Mouse (Mus musculus): ENCODE results near the gene Idnk. TPM values are rescaled to one million over a fixed set of nuclear protein-coding genes. Genes with fewer than 3 reads are reported as not detected.

Idnk gene
- polyA plus RNA-seq (2014; fragmentation: Illumina TruSeq; extraction: RNeasy Lipid Tissue Mini Kit (QIAGEN cat#74804)) = 3.8 TPM

DNA sequence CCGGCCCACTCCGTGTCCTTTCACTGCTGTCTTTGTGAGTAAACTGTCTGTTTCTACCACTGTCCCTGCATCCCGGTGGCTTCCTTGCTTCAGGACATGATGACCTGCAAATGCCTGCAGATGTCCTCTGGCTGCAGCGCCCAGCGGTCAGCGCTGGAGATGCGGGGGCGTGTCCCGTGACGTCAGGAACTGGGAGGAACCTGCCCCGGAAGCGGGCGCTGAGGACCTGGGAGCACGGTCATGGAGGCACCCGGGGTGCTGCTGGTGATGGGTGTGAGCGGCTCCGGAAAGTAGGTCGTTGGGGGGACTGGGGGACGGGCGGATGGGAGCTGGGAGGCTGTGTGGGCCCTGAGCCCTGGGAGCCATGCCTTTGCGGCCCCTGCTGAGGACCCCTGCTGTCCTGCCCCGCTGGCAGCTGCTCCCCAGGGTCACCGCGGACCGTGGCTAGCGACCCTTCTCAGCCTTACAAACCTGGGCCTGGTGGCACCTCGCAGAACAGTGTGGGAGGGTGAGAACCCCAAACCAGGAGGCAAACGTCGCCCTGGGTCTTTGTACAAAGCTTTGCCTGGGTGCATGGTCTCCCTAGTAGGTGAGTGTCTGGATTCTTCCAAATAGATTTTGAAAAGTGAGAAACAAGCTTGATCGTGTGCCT lies at the start of gene Idnk:
Gene Idnk, plus strand, starts transcription at position 203 of the 652 bp plus-strand sequence.

DNA sequence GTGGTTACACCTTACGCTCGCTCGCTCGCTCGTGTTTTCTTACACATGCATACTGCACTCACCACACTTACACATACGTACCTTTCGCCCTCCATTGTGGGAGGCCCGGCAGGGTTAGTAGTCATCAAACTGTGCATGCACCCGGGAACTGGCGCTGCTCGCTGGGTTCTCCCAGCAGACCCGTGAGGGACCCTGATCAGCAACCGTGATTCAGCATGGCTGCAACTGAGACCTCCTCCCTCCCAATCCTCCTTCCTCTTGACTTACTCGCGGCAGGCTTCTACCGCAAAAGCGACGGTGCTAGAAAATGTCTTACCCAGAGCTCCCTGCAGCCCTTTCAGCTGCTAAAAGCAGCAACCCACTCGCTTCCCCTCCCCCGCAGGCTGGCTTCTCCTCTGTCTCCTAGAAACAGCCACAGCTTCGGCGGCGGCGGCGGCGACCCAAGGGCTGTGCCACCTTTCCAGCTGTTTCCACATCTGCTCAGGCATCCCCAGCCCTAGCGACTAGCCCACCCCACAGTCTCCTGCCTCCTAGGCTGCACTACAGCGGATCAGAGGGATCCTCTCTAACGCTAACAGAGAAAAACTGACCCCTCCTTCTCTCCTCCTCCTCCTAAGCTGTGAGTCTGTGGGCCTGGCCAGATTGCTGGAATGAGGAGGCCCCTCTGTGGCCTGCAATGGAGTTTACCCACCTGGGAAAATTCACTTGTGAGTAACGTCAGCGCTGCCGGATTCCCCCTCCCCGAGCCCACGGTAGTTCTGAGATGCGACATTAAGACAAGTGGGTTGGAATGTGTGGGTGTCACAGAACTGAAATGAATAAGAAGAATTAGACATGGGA lies 44.2 kb upstream of the Idnk start, which contains the start of gene Klhl3:
Gene Klhl3, minus strand, starts transcription at position 532 of the 840 bp plus-strand sequence.

DNA sequence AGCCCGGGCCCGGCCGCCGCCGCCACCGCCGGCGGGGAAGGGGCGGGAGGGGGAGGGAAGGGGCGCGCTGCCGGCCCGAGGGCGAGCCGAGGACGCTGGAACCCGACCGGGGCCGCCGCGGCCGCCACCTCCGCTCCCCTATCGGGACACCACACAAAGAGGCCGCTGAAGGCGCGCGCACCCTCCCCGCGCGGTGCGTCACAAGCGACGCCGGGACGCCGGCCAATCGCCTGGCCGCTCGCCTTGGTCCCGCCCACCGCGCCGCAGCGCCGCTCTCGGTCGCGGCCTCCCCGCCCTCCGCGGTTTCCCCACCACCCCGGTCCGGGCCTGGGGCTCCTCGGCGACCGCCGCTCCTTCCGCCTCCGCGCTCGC lies 29.1 kb upstream of the Idnk start, which contains the start of gene Hnrnpa0:
Gene Hnrnpa0, minus strand, starts transcription at position 161 of the 372 bp plus-strand sequence.

Other genes starting within 250 kb of the Idnk start
- 0.91 TPM for gene Spock1, start 249.3 kb upstream of the Idnk start, polyA plus RNA-seq (2014; fragmentation: Illumina TruSeq; extraction: RNeasy Lipid Tissue Mini Kit (QIAGEN cat#74804))
- gene Klhl3, start 44.1 kb upstream of the Idnk start, polyA plus RNA-seq (2014; fragmentation: Illumina TruSeq; extraction: RNeasy Lipid Tissue Mini Kit (QIAGEN cat#74804)) = 4.8 TPM
- 317 TPM for gene Hnrnpa0, start 29.1 kb upstream of the Idnk start, polyA plus RNA-seq (2014; fragmentation: Illumina TruSeq; extraction: RNeasy Lipid Tissue Mini Kit (QIAGEN cat#74804))
- gene Ubqln1, start 58.0 kb downstream of the Idnk start, polyA plus RNA-seq (2014; fragmentation: Illumina TruSeq; extraction: RNeasy Lipid Tissue Mini Kit (QIAGEN cat#74804)) = 195 TPM
- 149 TPM for gene Gkap1, start 118.0 kb downstream of the Idnk start, polyA plus RNA-seq (2014; fragmentation: Illumina TruSeq; extraction: RNeasy Lipid Tissue Mini Kit (QIAGEN cat#74804))
- 2.8 TPM for gene Kif27, start 201.5 kb downstream of the Idnk start, polyA plus RNA-seq (2014; fragmentation: Illumina TruSeq; extraction: RNeasy Lipid Tissue Mini Kit (QIAGEN cat#74804))
- gene 2210016F16Rik, start 227.6 kb downstream of the Idnk start, polyA plus RNA-seq (2014; fragmentation: Illumina TruSeq; extraction: RNeasy Lipid Tissue Mini Kit (QIAGEN cat#74804)) = 13.5 TPM
- gene Rmi1, start 244.6 kb downstream of the Idnk start, polyA plus RNA-seq (2014; fragmentation: Illumina TruSeq; extraction: RNeasy Lipid Tissue Mini Kit (QIAGEN cat#74804)) = 75.3 TPM
- gene Hnrnpk, start 245.7 kb downstream of the Idnk start, polyA plus RNA-seq (2014; fragmentation: Illumina TruSeq; extraction: RNeasy Lipid Tissue Mini Kit (QIAGEN cat#74804)) = 3,310 TPM

All from ovary, adult 10 weeks (tissue).